Mouse (Mus musculus) limb, embryonic 14.5 days (tissue): ENCODE data around the gene Ssbp3. TPM values are rescaled to one million over a fixed set of nuclear protein-coding genes. Genes with fewer than 3 reads are reported as not detected.

Experiments
- ATAC-seq: fragments of 200-750 bp; cut with Nextera tagmentation; 2 replicates; pipeline ENCODE4 v1.8.0; 2017; ENCODE audit warnings: low read depth, moderate number of reproducible peaks, moderate TSS enrichment; ENCODE audit not compliant: low FRiP score
- DNase-seq: peaks from one replicate; pipeline ENCODE4 v3.0.0-alpha.2; 2015; ENCODE audit warnings: low spot score
- H3K27ac ChIP-seq: fragments of 300-500 bp; sonication (generic); replicated peaks from 2 replicates; pipeline ENCODE4 v1.5.1; 2014; ENCODE audit warnings: low read depth, mild to moderate bottlenecking, low read length, moderate library complexity, mixed read lengths
- H3K27me3 ChIP-seq: fragments of 300-500 bp; sonication (generic); 2 replicates; pipeline ENCODE4 v1.6.1; 2014; ENCODE audit warnings: low read length, mixed read lengths; ENCODE audit not compliant: control insufficient read depth, insufficient read depth
- H3K36me3 ChIP-seq: fragments of 300-500 bp; sonication (generic); 2 replicates; pipeline ENCODE4 v1.6.1; 2014; ENCODE audit warnings: mild to moderate bottlenecking, low read length, moderate library complexity, mixed read lengths; ENCODE audit not compliant: control insufficient read depth, insufficient read depth
- H3K4me1 ChIP-seq: fragments of 300-500 bp; sonication (generic); 2 replicates; pipeline ENCODE4 v1.6.1; 2014; ENCODE audit warnings: antibody characterized with exemption, low read length, mixed read lengths; ENCODE audit not compliant: control insufficient read depth, insufficient read depth
- H3K4me2 ChIP-seq: fragments of 300-500 bp; sonication (generic); replicated peaks from 2 replicates; pipeline ENCODE4 v1.6.1; 2014; ENCODE audit warnings: low read depth, mild to moderate bottlenecking, low read length, moderate library complexity; ENCODE audit not compliant: severe bottlenecking
- H3K4me3 ChIP-seq: fragments of 300-500 bp; sonication (generic); replicated peaks from 2 replicates; pipeline ENCODE4 v1.5.1; 2014; ENCODE audit warnings: low read length
- H3K9ac ChIP-seq: fragments of 300-500 bp; sonication (generic); 2 replicates; pipeline ENCODE4 v1.6.1; 2014; ENCODE audit warnings: mild to moderate bottlenecking, low read depth, low read length, moderate library complexity; ENCODE audit not compliant: severe bottlenecking
- H3K9me3 ChIP-seq: fragments of 300-500 bp; sonication (generic); 2 replicates; pipeline ENCODE4 v1.6.1; 2016; ENCODE audit warnings: low read length; ENCODE audit not compliant: control insufficient read depth
- POLR2A ChIP-seq: fragments of 200-500 bp; IDR thresholded peaks from 2 replicates; pipeline ENCODE4 v1.8.0; 2012; ENCODE audit warnings: inconsistent platforms, mild to moderate bottlenecking, moderate library complexity, borderline replicate concordance; ENCODE audit not compliant: insufficient read depth, insufficient read length; ENCODE audit errors: extremely low read depth
- WGBS: fragments of 180-500 bp; shearing (Covaris S2); extraction: QIAGEN DNeasy Blood & Tissue Kit; methylation state at CpG from one replicate; pipeline ENCODE4 v1.1.7; 2014; 5-methylcytosine and 5-hydroxymethylcytosine counted together
- polyA plus RNA-seq, 2 experiments: library from polyadenylated mRNA; depleted of rRNA in 1 of 2; stranded (reverse) in 1 of 2; unstranded in 1 of 2; fragments of >200 nt; fragmentation: Nextera tagmentation in 1 of 2; extraction: Ambion mirVana in 1 of 2; gene quantifications; 2 replicates each; pipeline versions ENCODE4 v1.2.1 to v1.2.3; 2012 to 2014

The Ssbp3 gene
- polyA plus RNA-seq, 2 experiments: 94.3 to 191 TPM

DNA sequence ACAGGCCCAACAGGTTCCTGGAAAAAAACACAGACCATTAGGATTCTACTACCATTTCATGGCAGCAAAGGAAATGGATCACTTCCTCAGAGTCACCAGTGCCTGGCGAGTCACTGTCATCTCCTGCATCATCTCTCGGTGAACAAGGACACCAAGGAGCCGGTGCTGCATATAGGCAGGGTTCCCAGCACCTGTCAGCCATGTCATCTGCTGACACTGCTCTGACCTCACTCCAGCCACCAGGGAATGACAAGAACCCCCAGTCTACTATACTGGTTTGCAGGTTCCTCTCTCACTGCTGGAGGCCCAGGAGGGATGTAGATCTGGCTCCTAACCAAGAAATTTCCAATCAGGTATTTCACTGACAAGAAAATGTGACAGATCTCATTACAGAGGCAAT, 145.6 kb downstream of the Ssbp3 start:
- DNase-seq: no peak
- Histone ChIP-seq H3K27me3 (no peaks in the 10 kb centered on the region), H3K4me2 (no peak overlapping the region), H3K36me3 (peaks cover 53% of the 10 kb centered on the region), H3K27ac (no peak overlapping the region), H3K9ac (no peak overlapping the region), H3K9me3 (no peaks in the 10 kb centered on the region), H3K4me3 (no peak overlapping the region), H3K4me1 (no peaks in the 10 kb centered on the region)
- TF ChIP-seq POLR2A: no peak
- 79% methylated on average over 3 of the region's 3 CpGs for WGBS
- no peak for ATAC-seq

DNA sequence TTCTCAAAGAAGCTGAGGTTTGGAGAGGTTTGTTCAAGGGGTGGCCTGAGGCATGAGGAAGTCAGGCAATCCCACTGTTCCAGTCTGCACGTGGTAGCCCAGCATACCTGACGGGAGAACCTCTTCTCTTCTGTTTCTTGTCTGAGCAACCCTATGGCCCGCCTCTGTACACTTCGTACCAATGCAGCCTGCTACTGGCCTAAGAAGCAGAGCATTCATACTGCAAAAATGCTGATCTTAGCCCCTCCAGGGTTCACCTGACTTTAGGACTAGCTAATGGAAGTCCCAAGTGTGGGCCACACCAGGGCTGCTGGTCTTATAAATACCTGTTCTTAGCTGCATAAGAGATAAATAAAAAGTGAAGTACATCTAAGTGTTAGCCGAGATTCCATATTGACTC, 147.8 kb downstream of the Ssbp3 start:
- H3K36me3 ChIP-seq: peaks cover 64% of the 10 kb centered on the region
- no peak for TF ChIP-seq POLR2A
- H3K27me3 ChIP-seq: no peaks in the 10 kb centered on the region
- H3K4me3 ChIP-seq: no peak overlapping the region
- DNase-seq (no peak), ATAC-seq (no peak)
- no peak overlapping the region for H3K27ac ChIP-seq
- no peaks in the 10 kb centered on the region for H3K9me3 ChIP-seq
- H3K9ac ChIP-seq: no peak overlapping the region
- WGBS: 92% methylated on average over 5 of the region's 5 CpGs
- no peak overlapping the region for H3K4me2 ChIP-seq
- no peaks in the 10 kb centered on the region for H3K4me1 ChIP-seq

DNA sequence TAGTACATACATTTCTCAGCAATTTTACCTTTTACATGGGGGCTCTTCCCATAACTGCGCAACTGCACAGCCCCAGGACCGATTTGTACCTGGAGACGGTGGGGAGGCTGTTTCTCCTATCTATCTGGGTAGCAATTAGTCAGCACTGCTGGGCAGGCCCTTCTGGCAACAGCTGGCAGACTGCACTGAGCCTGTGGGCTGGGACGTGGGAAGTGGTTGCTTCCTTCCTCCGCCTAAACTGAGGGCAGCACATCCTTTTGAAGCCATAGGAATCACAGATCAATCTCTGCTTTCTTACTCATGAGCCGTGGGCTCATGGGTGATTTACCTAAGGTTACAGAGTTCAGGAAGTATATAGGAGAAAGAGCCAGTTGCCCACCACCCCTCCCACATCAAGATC, 148.3 kb downstream of the Ssbp3 start:
- WGBS: 76% methylated on average over 6 of the region's 6 CpGs
- no peaks in the 10 kb centered on the region for H3K9me3 ChIP-seq

DNA sequence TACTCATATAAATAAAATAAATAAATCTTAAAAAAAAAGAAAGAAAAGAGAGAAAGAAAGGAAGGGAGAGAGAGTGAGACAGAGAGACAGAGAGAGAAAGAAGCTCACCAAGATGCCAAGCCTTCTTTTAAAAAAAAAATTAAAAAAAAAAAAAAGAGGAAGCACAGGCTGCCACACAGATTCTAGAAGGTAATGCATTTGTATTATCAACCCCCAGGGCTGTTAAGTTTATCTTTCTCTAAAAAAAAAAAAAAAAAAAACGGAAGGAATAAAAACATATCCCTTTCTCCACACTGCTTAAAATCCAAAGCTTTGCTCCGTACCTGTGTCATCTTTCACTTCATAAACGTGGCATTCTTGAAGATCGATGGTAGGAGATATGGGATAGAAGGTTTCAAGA, 151.1 kb downstream of the Ssbp3 start:
- TF ChIP-seq POLR2A: no peak
- WGBS: 94% methylated on average over 4 of the region's 4 CpGs
- Histone ChIP-seq H3K27me3 (no peaks in the 10 kb centered on the region), H3K4me3 (no peak overlapping the region), H3K27ac (no peak overlapping the region), H3K36me3 (peaks cover 72% of the 10 kb centered on the region), H3K9me3 (no peaks in the 10 kb centered on the region), H3K9ac (no peak overlapping the region), H3K4me1 (no peaks in the 10 kb centered on the region), H3K4me2 (no peak overlapping the region)
- ATAC-seq (no peak), DNase-seq (no peak)

More for the DNA sequence above, 148.3 kb downstream of the Ssbp3 start:
- Histone ChIP-seq H3K4me2 (no peak overlapping the region), H3K36me3 (peaks cover 68% of the 10 kb centered on the region), H3K4me1 (no peaks in the 10 kb centered on the region), H3K4me3 (no peak overlapping the region), H3K9ac (no peak overlapping the region), H3K27ac (no peak overlapping the region), H3K27me3 (no peaks in the 10 kb centered on the region)
- no peak for TF ChIP-seq POLR2A
- ATAC-seq (no peak), DNase-seq (no peak)

DNA sequence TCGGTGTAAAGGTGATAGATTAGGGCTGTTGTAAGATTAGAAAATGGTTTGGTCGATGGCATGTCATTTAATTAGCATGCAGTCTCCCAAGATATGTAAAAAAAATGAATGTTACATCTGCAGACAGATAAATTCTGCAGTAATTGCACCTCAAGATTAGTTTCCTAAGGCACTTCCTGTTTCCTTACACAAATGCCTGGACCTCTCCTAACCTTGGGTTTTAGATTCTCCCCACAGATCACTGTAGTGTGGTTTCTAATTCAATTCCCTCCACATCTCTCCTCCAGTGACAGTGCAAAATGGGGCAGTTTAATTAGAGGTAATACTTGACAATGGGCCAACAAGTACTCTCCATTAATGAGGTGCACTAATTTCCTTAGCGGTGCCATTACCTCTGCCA, 152.7 kb downstream of the Ssbp3 start:
- Histone ChIP-seq H3K27ac (no peak overlapping the region), H3K36me3 (peaks cover 55% of the 10 kb centered on the region)
- no peak for ATAC-seq

More for the DNA sequence above, 152.7 kb downstream of the Ssbp3 start:
- TF ChIP-seq POLR2A: no peak
- peaks cover 5% of the 10 kb centered on the region; the same call in 1 of the 2 replicates for H3K4me1 ChIP-seq
- H3K4me2 ChIP-seq: no peak overlapping the region
- no peak overlapping the region for H3K9ac ChIP-seq
- H3K9me3 ChIP-seq: no peaks in the 10 kb centered on the region
- 83% methylated on average over 3 of the region's 3 CpGs for WGBS
- no peak overlapping the region for H3K4me3 ChIP-seq
- no peaks in the 10 kb centered on the region for H3K27me3 ChIP-seq
- DNase-seq: no peak
